Mouse (Mus musculus): ENCODE results near the gene Obox6.

Gene Obox6

GRCm38 (mm10) chr7:15839578-15839977, at the start of gene Obox6:
Gene Obox6 (minus strand): TSS chr7:15839678.
- in situ Hi-C loops (cut with MboI, MseI), result no loop called here

DNA sequence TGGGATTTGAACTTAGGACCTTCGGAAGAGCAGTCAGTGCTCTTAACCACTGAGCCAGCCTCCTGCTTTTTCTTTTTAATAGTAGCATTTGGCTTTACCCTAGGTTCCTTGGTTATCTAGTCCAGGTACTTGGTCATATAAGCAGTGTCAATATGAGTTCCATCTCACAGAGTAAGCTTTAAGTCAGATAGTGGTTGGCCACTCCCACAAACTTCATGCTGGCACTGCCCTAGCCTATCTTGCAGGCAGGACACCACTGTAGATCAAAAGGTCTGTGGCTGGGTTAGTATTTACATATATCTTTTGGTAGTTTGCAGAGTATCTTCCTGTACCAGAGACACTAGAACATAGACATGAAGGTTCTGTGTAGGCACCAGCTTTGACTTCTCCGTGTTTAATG, 44.6 kb upstream of the Obox6 start:
- in situ Hi-C loops (cut with MboI, MseI), result loop anchor here (25.0 kb wide), 1 partner anchor 647 kb away; no protein-coding TSS in a partner anchor

GRCm38 (mm10) chr7:15882317-15882716, 42.8 kb upstream of the Obox6 start, which contains the start of gene Crxos:
Gene Crxos (plus strand): TSS chr7:15882617.
- in situ Hi-C loops (cut with MboI, MseI), result loop anchor here (25.0 kb wide), 1 partner anchor 645 kb away; no protein-coding TSS in a partner anchor

- in situ Hi-C loops (cut with MboI, MseI), result loop anchor here (25.0 kb wide), 1 partner anchor 645 kb away; no protein-coding TSS in a partner anchor
Observed at GRCm38 (mm10) chr7:15881831-15882230, 42.4 kb upstream of the Obox6 start.

- in situ Hi-C loops (cut with MboI, MseI), result loop anchor here (25.0 kb wide), 1 partner anchor 644 kb away; no protein-coding TSS in a partner anchor
Observed at GRCm38 (mm10) chr7:15881388-15881787, 41.9 kb upstream of the Obox6 start.

DNA sequence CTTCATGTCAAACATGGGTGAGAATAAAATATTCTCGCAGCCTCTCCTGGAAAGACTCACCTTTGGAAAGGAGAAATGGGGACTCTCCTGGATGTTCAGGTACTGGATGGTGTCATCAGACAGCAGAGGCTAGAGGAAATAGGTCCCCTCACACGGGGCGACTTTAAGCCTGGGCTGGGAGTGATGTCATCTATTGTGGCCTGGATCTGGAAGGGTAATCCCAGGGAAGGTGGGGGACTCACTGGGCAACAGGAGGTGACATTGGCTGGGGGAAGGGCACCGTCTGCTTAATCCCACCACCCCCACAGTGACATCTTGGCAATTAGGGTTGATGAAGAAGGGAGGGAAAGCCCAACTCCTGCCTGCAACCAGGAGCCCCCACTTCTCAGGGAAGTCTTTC, 40.3 kb upstream of the Obox6 start, which contains the start of gene Crx:
Crx (minus strand) TSS at position 213 of the 400 bp plus-strand sequence.
- in situ Hi-C loops (cut with MboI, MseI), result loop anchor here (25.0 kb wide), 1 partner anchor 642 kb away; no protein-coding TSS in a partner anchor

GRCm38 (mm10) chr7:15864104-15864503, 24.6 kb upstream of the Obox6 start:
- in situ Hi-C loops (cut with MboI, MseI), result no loop called here

DNA sequence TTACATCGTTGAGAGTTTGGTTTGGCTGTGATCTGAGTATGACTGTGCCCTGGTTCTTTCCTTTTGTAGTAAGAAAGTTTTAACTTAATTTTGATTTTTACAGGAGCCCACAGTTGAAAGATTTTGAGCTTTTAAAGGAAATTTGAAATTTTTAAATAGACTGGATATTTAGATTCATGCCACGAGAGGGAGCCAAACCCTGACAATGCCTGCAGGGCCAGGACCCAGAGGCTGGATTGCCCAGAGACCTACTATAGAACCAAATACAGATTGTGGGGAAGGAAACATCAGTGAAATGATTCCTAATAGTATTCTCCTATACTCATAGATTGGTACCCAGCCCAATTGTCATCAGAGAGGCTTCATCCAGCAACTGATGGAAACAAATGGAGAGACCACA, 20.2 kb upstream of the Obox6 start:
- in situ Hi-C loops (cut with MboI, MseI), result no loop called here
